Mouse (Mus musculus) C2C12 (cell line): ENCODE measurements at regions not wholly inside any gene's neighbourhood (a gene's known extent, or its start where the extent isn't known, plus 50 kb on each side); places are given as distances from the start of the nearest gene placed in this dataset.

Experiments
- CTCF ChIP-seq: IDR thresholded peaks from one replicate; pipeline ENCODE4 v1.5.1; 2011; ENCODE audit not compliant: control insufficient read depth, insufficient read depth, insufficient read length
- MAX ChIP-seq: IDR thresholded peaks from one replicate; pipeline ENCODE4 v1.6.1; 2011; ENCODE audit warnings: mild to moderate bottlenecking, control low read depth
- MYOG ChIP-seq: IDR thresholded peaks from one replicate; pipeline ENCODE4 v1.6.1; 2011; ENCODE audit not compliant: control insufficient read depth, insufficient read length; ENCODE audit errors: extremely low read depth
- USF1 ChIP-seq: IDR thresholded peaks from one replicate; pipeline ENCODE4 v1.6.1; 2011; ENCODE audit warnings: low read depth, mild to moderate bottlenecking, control low read depth, moderate library complexity

- TF ChIP-seq CTCF: no peak
- no peak for TF ChIP-seq USF1
- TF ChIP-seq MAX: no peak
- no peak for TF ChIP-seq MYOG
These were observed 64.3 kb downstream of the Cartpt start for GRCm38 (mm10) chr13:99836586-99836985.
